ENCODE assay signal across 16 mouse cellular contexts in the genomic region with DNA sequence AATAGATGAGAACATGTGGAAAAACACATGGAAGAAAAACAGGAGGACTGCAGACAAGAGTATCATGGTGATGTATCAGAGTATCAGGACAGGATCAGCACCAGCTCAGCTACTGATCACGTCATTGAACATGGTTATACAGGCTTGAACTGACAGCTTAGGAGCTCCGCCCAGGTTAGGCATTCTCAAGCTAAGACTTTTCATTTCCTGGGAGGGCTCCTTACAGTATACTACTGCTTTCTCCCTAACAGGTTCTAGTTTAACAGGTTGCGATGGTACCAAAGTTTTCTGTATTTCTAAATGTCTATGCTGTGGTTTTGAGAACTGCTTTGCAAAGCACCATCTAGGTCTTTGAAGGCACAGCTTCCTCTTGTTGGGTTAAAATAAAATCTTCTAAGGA. TPM values are rescaled to one million over a fixed set of nuclear protein-coding genes. Genes with fewer than 3 reads are reported as not detected.
DNase-seq lines count a peak whose midpoint lies in the region; ATAC-seq and TF ChIP-seq lines count a peak whose summit lies in the region.
"Had no signal": no experiment of that assay in that cellular context is flagged by ENCODE, and none has a peak within 500 bp of the region (broad histone marks: within the 10 kb centered on the region; RNA-seq: fewer than 3 reads in every experiment).

No protein-coding gene starts in this region.

- TF ChIP-seq CTCF in gastrocnemius, adult 2 months (IDR thresholded peaks at IDR 0.05): no peak
- no peak for TF ChIP-seq CTCF in intestine, postnatal 0 days (IDR thresholded peaks at IDR 0.05; ENCODE audit: low read depth)

- H3K9me3 ChIP-seq in intestine, postnatal 0 days (ENCODE audit: control insufficient read depth): no peaks in the 10 kb centered on the region
- H3K9me3 ChIP-seq in hindbrain, embryonic 12.5 days (replicated peaks): no peaks in the 10 kb centered on the region
- H3K9me3 ChIP-seq: embryonic facial prominence, embryonic 13.5 days; forebrain, embryonic 13.5 days; limb, embryonic 13.5 days; stomach, embryonic 15.5 days had no signal

- H3K4me1 ChIP-seq in intestine, postnatal 0 days (replicated peaks; ENCODE audit: control insufficient read depth, insufficient read depth, low read length): no peaks in the 10 kb centered on the region
- no peaks in the 10 kb centered on the region for H3K4me1 ChIP-seq in hindbrain, embryonic 12.5 days
- H3K4me1 ChIP-seq: embryonic facial prominence, embryonic 13.5 days; forebrain, embryonic 13.5 days; limb, embryonic 13.5 days; stomach, embryonic 15.5 days had no signal

- H3K27ac ChIP-seq in gastrocnemius, adult 2 months: peak overlapping the region; percentile 46
- H3K27ac ChIP-seq in intestine, postnatal 0 days (ENCODE audit: low read depth, low read length): no peak overlapping the region
- H3K27ac ChIP-seq in hindbrain, embryonic 12.5 days: no peak overlapping the region
- H3K27ac ChIP-seq: embryonic facial prominence, embryonic 13.5 days; forebrain, embryonic 13.5 days; limb, embryonic 13.5 days; stomach, embryonic 15.5 days had no signal

- WGBS in intestine, postnatal 0 days: 74% methylated on average over 3 of the region's 3 CpGs
- WGBS in hindbrain, embryonic 12.5 days: 83% methylated on average over 3 of the region's 3 CpGs

- ATAC-seq in monocyte, adult 5-6 weeks (replicated peaks; ENCODE audit: insufficient number of reproducible peaks, low FRiP score, low TSS enrichment, poor library complexity, severe bottlenecking): peak; percentile 69
- ATAC-seq in intestine, postnatal 0 days: no peak
- ATAC-seq in hindbrain, embryonic 12.5 days (ENCODE audit: low FRiP score): no peak
- ATAC-seq: forebrain, embryonic 13.5 days had no signal

- H3K4me3 ChIP-seq in gastrocnemius, adult 2 months: no peak overlapping the region
- no peak overlapping the region for H3K4me3 ChIP-seq in intestine, postnatal 0 days (ENCODE audit: low read depth, low read length)
- no peak overlapping the region for H3K4me3 ChIP-seq in hindbrain, embryonic 12.5 days
- H3K4me3 ChIP-seq: embryonic facial prominence, embryonic 13.5 days; forebrain, embryonic 13.5 days; limb, embryonic 13.5 days; stomach, embryonic 15.5 days had no signal

- H3K9ac ChIP-seq in intestine, postnatal 0 days (ENCODE audit: low read depth, low read length): no peak overlapping the region
- H3K9ac ChIP-seq in hindbrain, embryonic 12.5 days: no peak overlapping the region
- H3K9ac ChIP-seq: embryonic facial prominence, embryonic 13.5 days; forebrain, embryonic 13.5 days; limb, embryonic 13.5 days; stomach, embryonic 15.5 days had no signal

- no peak for DNase-seq in gastrocnemius, adult 2 months
- no peak for DNase-seq in gastrocnemius, postnatal 14 days
- peak; percentile 4 for DNase-seq in 416B (ENCODE audit: low read depth)
- peak; percentile 3 for DNase-seq in brain, adult 2 months (ENCODE audit: low read depth, low spot score)
- DNase-seq in yolk sac, embryonic 10.5 days (ENCODE audit: low spot score): no peak
- DNase-seq: cerebellum, postnatal 25 days; gastrocnemius, postnatal 25 days; kidney, postnatal 14 days had no signal

- H3K4me2 ChIP-seq in intestine, postnatal 0 days (replicated peaks; ENCODE audit: low read depth): no peak overlapping the region
- no peak overlapping the region for H3K4me2 ChIP-seq in hindbrain, embryonic 12.5 days (replicated peaks)
- H3K4me2 ChIP-seq: embryonic facial prominence, embryonic 13.5 days; forebrain, embryonic 13.5 days; limb, embryonic 13.5 days; stomach, embryonic 15.5 days had no signal

- no peaks in the 10 kb centered on the region for H3K27me3 ChIP-seq in intestine, postnatal 0 days (replicated peaks; ENCODE audit: control insufficient read depth, insufficient read depth, low read length)
- H3K27me3 ChIP-seq in hindbrain, embryonic 12.5 days: no peaks in the 10 kb centered on the region
- H3K27me3 ChIP-seq: embryonic facial prominence, embryonic 13.5 days; forebrain, embryonic 13.5 days; limb, embryonic 13.5 days; stomach, embryonic 15.5 days had no signal

- intact Hi-C loops in gastrocnemius, adult 2 months (cut with DNase I): no loop called here
- intact Hi-C loops in gastrocnemius, postnatal 14 days (cut with DNase I; ENCODE audit: low total_unique reads): no loop called here

- no peaks in the 10 kb centered on the region for H3K36me3 ChIP-seq in intestine, postnatal 0 days (ENCODE audit: control insufficient read depth, insufficient read depth)
- H3K36me3 ChIP-seq in hindbrain, embryonic 12.5 days: no peaks in the 10 kb centered on the region
- H3K36me3 ChIP-seq: embryonic facial prominence, embryonic 13.5 days; limb, embryonic 13.5 days; stomach, embryonic 15.5 days had no signal

RNA-seq across cellular contexts. Expression of a gene that starts 35.2 kb away (rescaled TPM):
- 1 to 10 TPM in 1 of 2 experiments, under 1 TPM in 1; 0.87 to 8.6 TPM for total RNA-seq in gastrocnemius, adult 2 months (2021)
- 1 to 10 TPM in 1 of 2 experiments, under 1 TPM in 1; 0.93 to 3.9 TPM for total RNA-seq in gastrocnemius, postnatal 14 days (2021)
- total RNA-seq in monocyte, adult 5-6 weeks (2017): not detected in 3 replicates
- polyA plus RNA-seq in intestine, postnatal 0 days (2015; fragmentation: Nextera tagmentation; extraction: Ambion mirVana): not detected in 2 replicates
- not detected in 2 replicates for polyA plus RNA-seq in hindbrain, embryonic 12.5 days (2016; fragmentation: Nextera tagmentation; extraction: Ambion mirVana)
- polyA plus RNA-seq: embryonic facial prominence, embryonic 13.5 days; forebrain, embryonic 13.5 days; heart, embryonic 16.5 days; stomach, embryonic 15.5 days had no signal

RNA-seq across cellular contexts. Expression of a gene that starts 43.1 kb away (rescaled TPM):
- 1 to 10 TPM; 2.6 to 3.5 TPM for total RNA-seq in gastrocnemius, adult 2 months (2021)
- 1 to 10 TPM; 6.4 to 8.9 TPM for total RNA-seq in gastrocnemius, postnatal 14 days (2021)
- 27.2 to 29.6 TPM (median 27.3 TPM) in 3 replicates for total RNA-seq in monocyte, adult 5-6 weeks (2017)
- polyA plus RNA-seq in intestine, postnatal 0 days (2015; fragmentation: Nextera tagmentation; extraction: Ambion mirVana): 6.0 and 6.8 TPM in 2 replicates
- polyA plus RNA-seq in hindbrain, embryonic 12.5 days (2016; fragmentation: Nextera tagmentation; extraction: Ambion mirVana): 38.7 and 40.0 TPM in 2 replicates

RNA-seq across cellular contexts. Expression of a gene that starts 54.0 kb away (rescaled TPM):
- 1 to 10 TPM; 7.6 to 7.9 TPM for total RNA-seq in gastrocnemius, adult 2 months (2021)
- 1 to 10 TPM; 6.1 to 6.5 TPM for total RNA-seq in gastrocnemius, postnatal 14 days (2021)
- 6.0 to 13.5 TPM (median 12.6 TPM) in 3 replicates for total RNA-seq in monocyte, adult 5-6 weeks (2017)
- 39.6 and 40.7 TPM in 2 replicates for polyA plus RNA-seq in intestine, postnatal 0 days (2015; fragmentation: Nextera tagmentation; extraction: Ambion mirVana)
- 94.2 and 97.2 TPM in 2 replicates for polyA plus RNA-seq in hindbrain, embryonic 12.5 days (2016; fragmentation: Nextera tagmentation; extraction: Ambion mirVana)

Comparison
In these comparisons a context has a peak if more than half of its experiments do, and no peak if none do; other contexts are left out.
1. DNase-seq: peak in 416B (single experiment) and brain, adult 2 months (single experiment); none in gastrocnemius, adult 2 months (single experiment), gastrocnemius, postnatal 14 days (single experiment) and yolk sac, embryonic 10.5 days (single experiment).